Mouse (Mus musculus): ENCODE measurements around the gene Tnfrsf14.
A peak's percentile ranks its signal among the peaks of the same experiment; 100 is the strongest.

Gene Tnfrsf14

GRCm38 (mm10) chr4:154928395-154929087 lies at the start of gene Tnfrsf14:
TSS of gene Tnfrsf14 (minus strand) at chr4:154928563.
- DNase-seq (ENCODE audit: inconsistent ontology term) = no peak

- DNase-seq (ENCODE audit: inconsistent ontology term) = no peak
Observed at GRCm38 (mm10) chr4:154974163-154974611, 45.8 kb upstream of the Tnfrsf14 start.

- DNase-seq (ENCODE audit: inconsistent ontology term) = no peak
Observed at GRCm38 (mm10) chr4:154972546-154972945, 44.2 kb upstream of the Tnfrsf14 start.

- no peak for DNase-seq (ENCODE audit: inconsistent ontology term)
Observed at GRCm38 (mm10) chr4:154967173-154967572, 38.8 kb upstream of the Tnfrsf14 start.

- no peak for DNase-seq (ENCODE audit: inconsistent ontology term)
Observed at GRCm38 (mm10) chr4:154965856-154966255, 37.5 kb upstream of the Tnfrsf14 start.

- no peak for DNase-seq (ENCODE audit: inconsistent ontology term)
Observed at GRCm38 (mm10) chr4:154964581-154965235, 36.3 kb upstream of the Tnfrsf14 start.

GRCm38 (mm10) chr4:154963901-154964580 lies 35.7 kb upstream of the Tnfrsf14 start, which contains the start of gene Pank4:
TSS of gene Pank4 (plus strand) at chr4:154964123.
- DNase-seq (ENCODE audit: inconsistent ontology term) = peak; percentile 92

- no peak for DNase-seq (ENCODE audit: inconsistent ontology term)
Observed at GRCm38 (mm10) chr4:154963190-154963836, 35.0 kb upstream of the Tnfrsf14 start.

- no peak for DNase-seq (ENCODE audit: inconsistent ontology term)
Observed at GRCm38 (mm10) chr4:154962683-154963082, 34.3 kb upstream of the Tnfrsf14 start.

GRCm38 (mm10) chr4:154961911-154962310 lies 33.5 kb upstream of the Tnfrsf14 start:
- no peak for DNase-seq (ENCODE audit: inconsistent ontology term)

- DNase-seq (ENCODE audit: inconsistent ontology term) = peak; percentile 63
Observed at GRCm38 (mm10) chr4:154961226-154961738, 32.9 kb upstream of the Tnfrsf14 start.

GRCm38 (mm10) chr4:154960690-154961225 lies 32.4 kb upstream of the Tnfrsf14 start, which contains the start of gene Hes5:
TSS of gene Hes5 (plus strand) at chr4:154960923.
- DNase-seq (ENCODE audit: inconsistent ontology term) = peak; percentile 80

- DNase-seq (ENCODE audit: inconsistent ontology term) = no peak
Observed at GRCm38 (mm10) chr4:154960021-154960689, 31.8 kb upstream of the Tnfrsf14 start.

GRCm38 (mm10) chr4:154958621-154959020 lies 30.3 kb upstream of the Tnfrsf14 start:
- DNase-seq (ENCODE audit: inconsistent ontology term) = no peak

- peak; percentile 81 for DNase-seq (ENCODE audit: inconsistent ontology term)
Observed at GRCm38 (mm10) chr4:154958171-154958570, 29.8 kb upstream of the Tnfrsf14 start.

GRCm38 (mm10) chr4:154957289-154957993 lies 29.1 kb upstream of the Tnfrsf14 start:
- DNase-seq (ENCODE audit: inconsistent ontology term) = no peak

- no peak for DNase-seq (ENCODE audit: inconsistent ontology term)
Observed at GRCm38 (mm10) chr4:154956604-154957003, 28.2 kb upstream of the Tnfrsf14 start.

- no peak for DNase-seq (ENCODE audit: inconsistent ontology term)
Observed at GRCm38 (mm10) chr4:154952461-154953241, 24.3 kb upstream of the Tnfrsf14 start.

GRCm38 (mm10) chr4:154949589-154949982 lies 21.2 kb upstream of the Tnfrsf14 start:
- no peak for DNase-seq (ENCODE audit: inconsistent ontology term)
